Mouse (Mus musculus): Measurements from ENCODE around the gene Rabl3. TPM values are rescaled to one million over a fixed set of nuclear protein-coding genes. Genes with fewer than 3 reads are reported as not detected.

Gene Rabl3
- 10 to 100 TPM; 12.5 to 12.9 TPM for total RNA-seq (2021)
- long read RNA-seq, experiment 1, transcript Rabl3-201 (8 exons, 2,031 nt) = major isoform, 12 of 20 reads
- long read RNA-seq, experiment 1, partial matches to known transcripts = 1 of 20 reads
- long read RNA-seq, experiment 1, other reads (novel, unspliced or antisense) = 7 of 20 reads
- long read RNA-seq, experiment 2, transcript Rabl3-201 (8 exons, 2,031 nt) = major isoform, 6 of 10 reads
- long read RNA-seq, experiment 2, partial matches to known transcripts = 0 of 10 reads
- long read RNA-seq, experiment 2, other reads (novel, unspliced or antisense) = 3 of 10 reads

DNA sequence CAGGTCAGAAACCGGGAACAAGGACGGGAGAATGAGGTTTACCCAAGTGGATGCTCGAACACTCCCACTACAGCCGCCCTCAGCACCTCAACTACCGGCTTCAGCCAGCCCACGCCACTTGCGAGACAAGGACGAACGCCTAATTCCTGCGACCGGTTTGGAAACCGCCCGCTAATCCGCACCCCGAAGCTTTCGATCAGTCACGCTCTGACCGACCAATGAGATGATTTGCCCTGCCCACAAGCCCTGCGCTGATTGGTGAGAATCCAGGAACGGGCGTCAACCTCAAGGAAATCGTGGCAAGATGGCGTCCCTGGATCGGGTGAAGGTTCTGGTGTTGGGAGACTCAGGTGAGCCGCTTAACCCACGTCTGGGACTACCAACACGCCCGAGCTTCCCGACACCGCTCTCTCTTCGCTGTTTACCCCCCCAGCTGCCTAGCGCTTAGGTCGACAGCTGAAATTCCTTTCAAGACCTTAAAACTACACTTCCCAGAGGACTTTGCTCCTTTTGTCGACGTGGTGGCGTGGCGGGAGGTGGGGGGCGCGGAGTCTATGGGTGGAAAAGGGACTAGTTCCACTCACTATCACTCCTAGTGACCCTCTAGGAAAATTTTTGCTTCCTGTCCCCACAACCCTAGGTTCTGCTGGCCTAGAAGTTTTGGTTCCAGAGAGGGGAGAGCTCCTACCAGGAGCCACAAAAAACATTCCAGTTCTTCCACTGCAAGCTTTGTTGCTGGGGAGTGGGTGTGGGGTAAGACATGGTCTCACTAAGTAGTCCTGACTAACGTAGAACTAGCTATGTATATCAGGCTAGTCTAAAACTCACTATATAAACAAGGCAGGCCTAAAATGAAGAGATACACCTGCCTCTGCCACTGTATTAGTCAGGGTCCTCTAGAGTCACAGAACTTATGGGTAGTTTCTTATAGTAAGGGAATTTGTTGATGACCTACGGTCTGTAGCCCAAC is at the start of gene Rabl3, which contains the start of gene Gtf2e1:
Gene Rabl3, plus strand, starts transcription at position 275 of the 970 bp plus-strand sequence.
Gene Gtf2e1, minus strand, starts transcription at position 179 of the 970 bp plus-strand sequence.
- peak; percentile 86 to 96 for DNase-seq (ENCODE audit: low spot score in 2 of 2)

DNA sequence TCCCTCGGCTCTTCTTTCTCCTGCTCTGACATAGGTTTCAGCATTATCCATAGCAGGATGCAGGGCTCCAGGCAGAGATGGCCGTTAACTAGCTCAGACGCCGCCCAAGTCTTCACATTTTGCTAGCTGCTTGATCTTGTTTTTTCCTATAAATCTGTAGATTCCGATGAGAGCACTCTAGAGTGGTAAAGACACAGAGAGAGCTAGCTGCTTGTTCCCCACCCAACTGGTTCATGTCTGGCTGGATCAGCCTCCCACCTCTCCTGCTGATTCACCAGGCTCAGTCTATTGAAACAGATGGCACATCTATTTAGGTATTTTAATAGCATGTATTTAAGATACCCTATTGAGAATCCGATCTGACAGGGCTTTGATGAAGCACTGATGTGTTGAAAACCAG is 44.7 kb upstream of the Rabl3 start:
- no peak for DNase-seq (ENCODE audit: low spot score in 2 of 2)

DNA sequence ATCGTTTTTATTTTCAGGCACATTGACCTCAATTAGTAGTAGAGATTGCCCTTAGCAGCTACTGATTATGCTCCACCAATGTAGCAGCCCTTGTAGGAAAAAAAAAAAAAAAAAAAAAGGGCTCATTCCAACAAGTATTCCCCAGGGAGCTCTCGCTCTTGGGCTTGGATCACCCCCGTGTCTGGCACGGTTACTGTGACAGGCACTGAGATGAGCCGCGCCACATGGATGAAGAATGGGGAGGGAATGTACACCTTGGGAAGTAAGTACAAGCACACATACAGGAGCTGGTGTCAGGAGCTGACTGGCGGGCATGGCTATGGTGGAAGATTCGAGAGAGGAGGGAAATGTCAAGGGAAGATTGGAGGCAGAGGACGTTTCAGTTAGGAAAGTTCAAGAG is 41.1 kb upstream of the Rabl3 start:
- no peak for DNase-seq (ENCODE audit: low spot score in 2 of 2)

DNA sequence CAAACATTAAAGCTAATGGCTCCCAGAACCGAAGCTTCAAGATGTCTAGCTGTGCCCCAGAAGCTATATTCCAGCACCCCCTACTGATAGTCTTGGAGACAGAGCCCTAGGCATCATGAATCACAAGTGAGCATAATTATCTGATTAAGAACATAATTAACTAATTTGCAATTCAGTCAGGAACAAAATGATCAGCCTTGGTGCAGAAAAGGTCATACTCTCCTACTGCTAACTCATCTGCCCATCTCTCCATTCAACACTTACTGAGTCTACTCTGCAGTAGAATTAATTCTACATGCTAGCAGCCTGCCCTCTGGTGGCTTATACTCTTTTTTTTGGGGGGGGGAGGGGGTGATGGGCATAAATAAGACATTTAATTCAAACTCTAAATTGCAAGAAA is 35.2 kb upstream of the Rabl3 start:
- DNase-seq (ENCODE audit: low spot score in 2 of 2) = no peak

DNA sequence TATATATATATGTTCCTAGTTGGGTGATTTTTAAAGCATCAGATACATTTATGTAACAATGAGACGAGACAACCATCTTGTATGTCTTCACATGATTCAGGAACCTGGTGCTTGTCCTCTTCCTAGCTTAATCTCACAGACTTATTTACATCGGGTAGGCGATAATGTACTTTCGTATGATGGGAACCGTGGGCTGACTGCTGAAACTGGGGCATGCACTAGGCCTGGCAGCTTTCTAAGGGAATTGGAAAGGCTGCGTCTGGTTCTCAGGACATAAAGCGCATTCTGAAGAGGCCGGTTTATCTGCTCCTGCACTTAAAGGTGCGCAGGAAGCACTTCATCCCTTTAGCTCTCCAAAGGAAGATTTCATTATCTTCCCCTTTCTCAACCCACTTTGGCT is 32.9 kb upstream of the Rabl3 start:
- DNase-seq (ENCODE audit: low spot score in 2 of 2) = no peak

DNA sequence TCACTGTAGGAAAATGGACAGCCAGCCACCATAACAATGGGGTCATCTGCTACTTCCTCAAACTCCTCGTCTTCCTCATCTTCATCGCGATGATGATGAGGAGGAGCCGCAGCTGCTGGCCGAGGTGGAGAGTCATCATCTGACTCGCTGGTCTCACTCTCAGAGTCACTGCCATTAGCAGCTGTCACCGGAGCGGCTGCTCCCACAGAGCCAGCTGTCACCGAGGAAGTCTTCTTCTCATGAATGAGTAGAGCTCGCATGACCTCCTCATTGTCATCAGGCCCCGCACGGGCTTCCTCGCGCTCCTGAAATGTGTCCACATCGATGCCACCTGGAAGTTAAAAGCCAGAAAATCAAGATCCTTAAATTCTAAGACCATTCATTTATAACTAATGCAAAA is 28.2 kb upstream of the Rabl3 start:
- no peak for DNase-seq (ENCODE audit: low spot score in 2 of 2)

DNA sequence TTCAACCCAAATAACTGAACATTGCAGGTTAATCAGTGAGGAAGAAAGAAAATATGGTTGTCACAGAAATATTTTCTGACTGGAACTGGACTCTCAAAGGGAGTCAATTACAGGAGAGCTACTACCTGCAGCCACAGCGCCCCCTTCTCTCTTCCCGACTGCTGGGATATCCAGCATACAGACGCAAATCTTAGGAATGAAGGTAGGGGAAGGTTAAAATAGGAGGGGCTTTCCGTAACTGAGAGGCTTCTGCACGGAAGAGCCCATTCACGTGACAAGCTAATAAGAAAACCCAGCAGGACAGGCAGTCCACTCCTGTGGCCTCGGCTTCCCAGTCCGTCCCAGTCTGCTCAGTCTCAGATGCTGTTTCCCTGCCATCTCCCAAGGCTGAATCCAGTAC is 25.0 kb upstream of the Rabl3 start:
- no peak for DNase-seq (ENCODE audit: low spot score in 2 of 2)

DNA sequence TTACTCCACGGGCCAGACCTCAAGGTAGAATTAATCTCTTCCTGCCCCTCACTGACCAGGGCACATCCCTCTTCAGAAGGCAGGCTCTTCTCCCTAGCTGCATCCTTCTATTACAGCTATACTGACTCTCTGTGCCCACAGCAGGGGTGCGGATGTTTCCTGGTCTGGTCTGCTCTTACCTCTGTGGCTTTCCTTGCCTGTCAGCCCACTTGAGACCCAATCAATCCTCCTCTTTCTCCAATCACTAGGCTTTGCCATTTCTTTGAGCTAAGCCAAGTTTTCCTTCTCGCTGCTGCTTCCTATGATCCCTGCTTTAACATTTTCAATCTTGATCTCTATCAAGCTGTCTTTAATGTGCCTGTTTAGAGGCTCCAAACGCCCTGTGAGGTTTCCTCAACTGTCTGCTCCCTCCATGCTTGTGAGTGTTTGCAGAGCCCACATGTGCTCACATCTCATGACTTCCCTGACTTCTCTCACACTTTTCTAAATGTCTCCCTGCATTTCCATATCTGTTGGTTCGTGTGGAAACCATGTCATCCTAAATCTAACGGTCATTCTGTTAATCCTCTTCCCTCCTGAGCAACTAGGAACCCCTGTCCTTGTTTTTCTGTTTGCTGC is 23.2 kb upstream of the Rabl3 start:
- no peak for DNase-seq (ENCODE audit: low spot score in 2 of 2)

DNA sequence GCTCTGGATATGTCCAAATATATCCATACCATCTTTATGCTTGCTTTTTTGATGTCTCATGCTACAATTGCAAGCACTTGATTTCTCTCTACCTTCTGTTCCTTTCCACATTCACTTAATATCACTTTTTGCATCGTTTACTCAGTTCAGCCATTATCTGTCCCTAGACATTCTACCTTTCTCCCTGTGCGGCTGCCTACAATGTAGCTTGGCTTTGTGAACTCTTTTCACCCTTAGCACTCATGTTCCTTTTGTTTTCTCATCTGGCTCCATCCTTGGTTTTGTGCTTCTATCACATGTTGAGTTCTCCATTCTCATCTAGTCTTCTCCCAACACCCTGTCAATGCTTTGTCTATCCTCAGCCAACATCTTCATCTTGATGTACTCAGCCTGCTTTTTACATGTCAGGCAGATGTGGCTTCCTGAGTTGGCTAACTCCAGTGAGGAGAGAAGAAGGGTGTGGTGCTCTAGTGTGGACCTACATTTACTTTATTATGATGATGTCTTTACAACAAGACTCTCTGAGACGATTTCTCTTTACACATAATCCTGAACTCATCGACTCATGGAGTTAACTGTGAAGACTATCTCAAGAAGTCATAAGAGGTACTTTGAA is 22.0 kb upstream of the Rabl3 start:
- DNase-seq (ENCODE audit: low spot score in 2 of 2) = no peak

DNA sequence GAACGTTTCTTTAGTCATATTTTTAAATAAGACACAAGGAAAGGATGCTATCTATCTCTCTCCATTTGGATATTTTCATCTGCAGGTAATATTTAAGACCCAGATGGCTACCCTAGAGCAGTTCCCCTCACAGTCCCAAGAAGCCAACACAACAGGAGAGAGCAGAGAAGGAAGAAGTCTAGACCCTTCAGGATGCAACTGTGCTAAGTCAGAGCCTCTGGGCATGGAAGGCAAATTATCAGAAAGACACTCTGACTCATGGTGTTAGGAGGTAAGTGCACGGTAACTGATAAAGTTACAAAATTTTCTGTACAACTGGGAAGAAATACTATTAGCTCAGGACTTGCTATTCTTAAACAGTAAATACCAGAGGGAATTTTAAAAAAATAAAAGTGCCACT is 21.0 kb upstream of the Rabl3 start:
- DNase-seq (ENCODE audit: low spot score in 2 of 2) = no peak

DNA sequence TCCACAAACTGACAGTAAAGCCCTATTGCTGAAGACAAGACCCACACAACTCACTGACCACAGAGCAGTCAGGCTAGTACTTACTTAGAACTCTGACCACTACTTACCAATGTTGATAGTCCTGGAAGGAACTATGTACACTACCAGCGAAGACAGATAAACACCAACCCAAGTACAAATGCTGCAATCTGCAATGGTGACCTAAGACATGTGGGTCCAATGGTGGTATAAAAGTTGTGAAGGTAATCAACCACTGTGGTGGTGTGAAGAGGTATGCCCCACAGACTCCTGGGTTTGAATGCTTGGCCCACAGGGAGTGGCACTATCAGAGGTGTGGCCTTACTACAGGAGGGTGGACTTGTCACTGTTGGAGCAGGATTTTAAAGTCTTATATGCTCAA is 20.0 kb upstream of the Rabl3 start:
- no peak for DNase-seq (ENCODE audit: low spot score in 2 of 2)

DNA sequence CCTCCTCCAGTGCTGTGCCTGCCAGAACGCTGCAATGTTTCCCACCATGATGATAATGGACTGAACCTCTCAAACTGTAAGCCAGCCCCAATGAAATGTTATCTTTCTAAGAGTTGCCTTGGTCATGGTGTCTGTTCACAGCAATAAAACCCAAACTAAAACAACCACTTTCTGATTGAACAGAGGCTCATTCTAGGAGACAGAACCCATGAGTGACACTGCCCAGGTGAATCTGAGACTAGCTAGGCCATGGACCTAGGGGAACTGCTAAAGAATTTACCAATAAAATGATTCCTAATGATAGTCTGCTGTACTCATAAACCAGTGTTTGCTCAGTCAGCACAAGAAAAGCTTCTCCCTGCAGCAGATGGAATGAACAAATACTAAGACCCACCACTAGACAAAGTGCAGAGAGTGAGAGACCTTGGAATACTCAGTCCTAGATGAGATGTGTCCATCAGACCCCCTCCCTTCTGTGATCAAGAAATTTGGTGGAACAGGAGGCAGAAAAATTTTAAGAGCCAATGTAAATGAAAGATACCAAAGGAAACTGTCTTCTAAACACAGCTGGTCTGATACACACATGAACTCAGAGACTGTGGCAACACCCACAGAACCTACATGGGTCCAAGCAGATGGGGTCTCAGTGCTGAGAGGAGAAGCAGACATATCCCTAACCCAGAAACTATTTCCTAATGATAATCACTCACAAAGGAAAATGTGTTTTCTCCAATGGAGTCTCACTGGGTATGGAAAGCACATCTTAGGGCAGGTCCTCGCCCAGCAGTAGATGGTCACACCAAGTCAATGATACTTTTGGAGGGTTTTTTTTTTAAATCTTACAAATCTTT is 19.3 kb upstream of the Rabl3 start:
- DNase-seq (ENCODE audit: low spot score in 2 of 2) = no peak

DNA sequence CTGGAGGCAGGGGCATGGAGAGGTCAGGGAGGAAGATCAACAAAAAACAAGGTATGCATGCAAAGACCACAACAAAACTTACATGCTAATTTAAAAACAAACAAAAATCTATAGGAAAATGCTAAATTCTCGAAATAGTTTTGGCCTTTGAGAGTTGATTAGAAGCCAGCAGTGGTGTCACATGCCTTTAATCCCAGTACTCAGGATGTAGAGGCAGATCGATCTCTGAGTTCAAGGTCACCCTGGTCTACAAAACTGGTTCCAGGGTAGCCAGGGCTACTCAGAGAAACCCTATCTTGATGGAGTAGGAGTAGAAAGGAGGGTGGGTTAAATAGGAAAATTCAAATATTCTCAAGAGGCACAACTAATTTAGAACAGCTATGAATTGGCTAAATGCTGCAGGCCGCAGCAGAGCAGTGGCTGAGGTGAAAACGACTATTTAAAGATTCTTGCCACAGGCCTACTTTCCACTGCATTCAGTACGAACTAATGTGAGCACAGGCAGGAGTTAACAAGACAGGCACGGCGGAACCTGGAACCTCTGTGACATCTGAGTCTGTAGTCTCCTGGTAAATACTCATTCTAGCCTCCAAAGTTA is 17.5 kb upstream of the Rabl3 start:
- no peak for DNase-seq (ENCODE audit: low spot score in 2 of 2)

DNA sequence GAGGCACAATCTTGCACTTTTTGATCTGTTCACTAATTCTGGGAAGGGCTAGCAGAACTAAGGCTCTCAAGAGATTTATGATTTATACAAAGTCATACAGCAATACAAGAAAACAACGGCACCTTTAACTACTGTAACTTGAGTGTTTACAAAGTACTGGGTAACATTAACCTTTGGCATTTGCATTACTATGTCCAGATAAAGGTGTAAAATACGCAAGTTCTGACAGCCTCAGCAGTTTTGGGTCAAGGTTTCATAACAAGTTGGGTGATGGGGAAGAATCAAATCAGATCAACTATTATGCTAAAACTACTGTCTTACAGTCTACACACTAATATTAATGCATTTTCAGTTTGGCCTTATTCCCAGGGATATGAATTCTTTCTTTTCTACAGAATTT is 14.6 kb upstream of the Rabl3 start:
- no peak for DNase-seq (ENCODE audit: low spot score in 2 of 2)

DNA sequence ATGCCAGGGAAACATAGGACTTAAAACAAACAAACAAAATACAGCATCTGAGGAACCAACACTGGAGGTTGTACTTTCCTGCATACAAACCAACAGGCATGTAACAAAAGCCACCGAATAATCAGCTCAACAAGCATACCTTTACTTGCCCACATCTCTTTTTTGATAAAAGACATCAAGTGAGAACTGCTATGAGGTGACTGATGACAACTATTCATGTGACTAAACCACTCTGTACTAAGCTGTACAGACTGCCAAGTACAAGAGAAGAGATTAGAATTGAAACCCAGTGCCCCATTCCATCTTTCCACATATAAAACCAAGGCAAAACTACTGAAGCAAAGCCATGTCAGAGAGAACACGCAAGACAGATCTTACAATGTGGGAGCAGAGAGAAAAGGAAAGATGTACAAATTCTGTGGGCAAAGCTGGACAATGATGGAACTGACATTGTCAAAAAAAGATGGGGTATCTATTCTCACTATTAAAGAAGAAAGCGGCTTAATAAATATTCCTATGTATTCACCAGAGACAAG is 12.9 kb upstream of the Rabl3 start:
- DNase-seq (ENCODE audit: low spot score in 2 of 2) = no peak

DNA sequence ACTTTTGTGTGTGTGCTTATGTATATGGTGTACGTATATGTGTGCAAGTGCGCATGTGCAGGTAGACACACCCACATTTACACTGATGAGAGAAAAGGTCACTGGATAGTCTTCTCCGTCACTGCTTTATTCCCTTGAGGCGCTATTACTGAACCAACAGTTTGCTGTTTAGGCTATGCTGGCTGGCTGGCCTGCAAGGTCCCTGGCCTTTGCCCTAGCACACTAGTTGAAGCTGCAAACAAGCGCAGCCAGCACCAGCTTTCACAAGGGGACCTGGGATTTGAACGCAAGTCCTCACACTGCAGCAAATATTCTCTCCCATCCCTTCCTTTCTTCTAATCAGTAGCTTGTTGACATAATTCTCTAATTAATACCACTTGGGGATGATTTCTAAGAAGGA is 9.5 kb upstream of the Rabl3 start:
- DNase-seq (ENCODE audit: low spot score in 2 of 2) = no peak

DNA sequence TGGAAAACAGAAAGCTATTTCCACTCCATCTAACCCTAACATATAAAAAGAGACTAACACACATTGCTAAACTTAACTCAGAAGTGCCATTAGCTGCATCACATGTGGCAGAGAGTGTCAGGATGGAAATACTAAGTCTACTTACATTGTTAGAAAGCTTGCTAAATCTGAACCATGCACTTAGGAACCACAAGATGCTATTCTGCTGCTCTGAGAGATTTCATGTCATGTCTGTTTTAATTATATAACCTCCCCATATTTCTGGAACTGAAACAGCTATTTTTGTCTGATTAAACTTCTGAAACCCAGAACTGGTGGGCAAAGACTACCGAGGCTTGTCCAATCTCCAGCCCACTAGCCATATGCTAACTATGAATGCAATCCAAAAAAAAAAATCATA is 7.6 kb upstream of the Rabl3 start:
- no peak for DNase-seq (ENCODE audit: low spot score in 2 of 2)

DNA sequence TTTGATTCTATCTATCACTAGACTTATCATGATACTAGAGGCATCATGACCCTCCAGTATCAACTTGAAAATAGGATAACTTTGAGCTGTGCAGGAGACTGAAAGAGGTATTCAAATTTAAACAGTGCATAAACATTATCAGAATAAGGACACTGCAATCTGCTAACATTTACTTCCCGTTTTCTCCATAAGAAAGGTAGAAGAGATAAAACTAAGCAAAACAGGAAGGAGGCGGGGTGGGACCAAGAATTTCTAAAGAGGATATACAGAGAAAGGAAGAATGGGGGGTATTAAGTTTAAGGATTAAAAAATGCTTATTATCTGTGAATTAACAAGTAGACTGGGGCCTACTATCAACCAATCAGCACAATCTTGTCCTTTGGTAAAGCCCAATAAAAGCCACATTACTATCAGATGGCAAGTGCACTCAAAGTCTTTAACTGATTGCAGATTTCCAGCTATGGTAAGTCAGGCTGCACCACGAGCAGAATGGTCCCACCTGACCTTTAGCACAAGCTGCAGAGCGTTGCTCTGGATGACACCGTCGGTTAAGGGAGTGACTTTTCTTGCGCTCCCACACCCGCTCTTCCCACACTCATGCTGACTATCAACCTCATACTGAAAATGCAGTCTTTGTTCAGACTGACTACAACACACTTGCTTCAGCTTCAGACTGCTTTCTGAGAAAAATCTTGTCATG is 6.2 kb upstream of the Rabl3 start:
- no peak for DNase-seq (ENCODE audit: low spot score in 2 of 2)

DNA sequence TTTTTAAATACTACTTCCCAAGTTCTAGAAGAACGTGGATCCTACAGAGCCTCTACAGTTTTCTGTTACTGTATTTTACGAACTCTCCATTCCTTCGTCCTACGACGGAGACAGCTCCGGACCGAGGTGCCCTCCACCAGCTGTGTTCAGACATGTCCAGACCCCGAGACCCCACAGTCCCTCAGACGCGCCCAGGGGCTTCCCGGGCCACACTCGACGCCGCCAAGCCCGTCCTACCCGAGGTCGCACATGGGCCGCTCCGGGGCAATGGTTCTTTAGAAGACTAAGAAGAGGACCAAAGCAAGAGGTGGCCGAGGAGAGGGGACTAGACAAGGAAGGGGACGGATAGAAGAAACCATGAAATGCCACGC is 460 bp upstream of the Rabl3 start:
- DNase-seq (ENCODE audit: low spot score in 2 of 2) = peak in 1 of 2 experiments; percentile 26

Measured in gastrocnemius, postnatal 4 days (tissue).